Mouse (Mus musculus) E14TG2a.4 (cell line): ENCODE data around the gene Tsnaxip1.

Experiments used
- CTCF ChIP-seq: conservative IDR thresholded peaks from 2 replicates; pipeline ENCODE4 v1.5.1; 2014; ENCODE audit warnings: low read length
- NANOG ChIP-seq: IDR thresholded peaks from 2 replicates; pipeline ENCODE4 v1.6.1; 2014; ENCODE audit warnings: borderline replicate concordance, low read length, mixed read lengths

- TF ChIP-seq CTCF (no peak), NANOG (no peak)
Observed at GRCm38 (mm10) chr8:105826379-105826778, 1.2 kb upstream of the Tsnaxip1 start.
